Mouse (Mus musculus) heart, embryonic 15.5 days (tissue): ENCODE results near the gene Cst6. TPM values are rescaled to one million over a fixed set of nuclear protein-coding genes. Genes with fewer than 3 reads are reported as not detected.

Source experiments
- ATAC-seq: fragments of 200-750 bp; cut with Nextera tagmentation; replicated peaks from 2 replicates; pipeline ENCODE4 v1.8.0; 2017; ENCODE audit warnings: low read depth, moderate TSS enrichment; ENCODE audit not compliant: insufficient number of reproducible peaks, insufficient read depth, low FRiP score
- H3K27ac ChIP-seq: fragments of 300-500 bp; sonication (generic); 2 replicates; pipeline ENCODE4 v1.5.1; 2015; ENCODE audit warnings: mild to moderate bottlenecking, inconsistent platforms
- H3K27me3 ChIP-seq: fragments of 300-500 bp; sonication (generic); 2 replicates; pipeline ENCODE4 v1.6.1; 2015; ENCODE audit warnings: inconsistent platforms
- H3K36me3 ChIP-seq: fragments of 300-500 bp; sonication (generic); 2 replicates; pipeline ENCODE4 v1.6.1; 2015; ENCODE audit warnings: mild to moderate bottlenecking, inconsistent platforms
- H3K4me1 ChIP-seq: fragments of 300-500 bp; sonication (generic); replicated peaks from 2 replicates; pipeline ENCODE4 v1.6.1; 2015; ENCODE audit warnings: inconsistent platforms
- H3K4me2 ChIP-seq: fragments of 300-500 bp; sonication (generic); 2 replicates; pipeline ENCODE4 v1.6.1; 2015; ENCODE audit warnings: inconsistent platforms, mild to moderate bottlenecking, moderate library complexity
- H3K4me3 ChIP-seq: fragments of 300-500 bp; sonication (generic); 2 replicates; pipeline ENCODE4 v1.5.1; 2015; ENCODE audit warnings: mild to moderate bottlenecking, inconsistent platforms
- H3K9ac ChIP-seq: fragments of 300-500 bp; sonication (generic); 2 replicates; pipeline ENCODE4 v1.6.1; 2015; ENCODE audit warnings: mild to moderate bottlenecking, inconsistent platforms
- H3K9me3 ChIP-seq: fragments of 300-500 bp; sonication (generic); replicated peaks from 2 replicates; pipeline ENCODE4 v1.6.1; 2016; ENCODE audit warnings: inconsistent platforms
- WGBS: fragments of 180-500 bp; shearing (Covaris S2); methylation state at CpG from one replicate; pipeline ENCODE4 v1.1.7; 2015; ENCODE audit warnings: mixed read lengths; 5-methylcytosine and 5-hydroxymethylcytosine counted together
- polyA plus RNA-seq: library from polyadenylated mRNA; unstranded; fragments of >200 nt; fragmentation: Nextera tagmentation; extraction: Ambion mirVana; gene quantifications from 2 replicates; pipeline ENCODE4 v1.2.1, GENCODE M21; 2015

The Cst6 gene
- polyA plus RNA-seq, 1 experiment from 2014 or later = 1.4 TPM

DNA sequence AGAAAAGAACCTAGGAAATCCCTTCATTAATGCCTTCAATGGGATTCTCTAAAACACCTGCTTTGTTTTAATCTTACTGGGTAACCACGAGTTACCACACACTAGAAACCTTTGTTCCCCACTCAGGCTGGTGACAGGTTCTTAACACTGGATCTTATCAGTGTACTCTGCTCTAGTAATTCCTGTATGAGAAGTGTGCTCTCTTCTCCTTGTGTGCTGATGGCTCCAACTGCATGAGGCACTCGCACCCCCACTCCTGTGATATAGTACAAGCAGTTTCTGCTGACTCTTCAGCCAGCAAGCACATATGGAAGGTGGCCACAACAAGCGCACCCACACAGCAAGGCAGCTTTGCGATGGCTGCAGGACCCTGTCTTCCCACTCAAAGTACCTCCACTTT lies 24.8 kb upstream of the Cst6 start:
- 66% methylated on average over 4 of the region's 4 CpGs for WGBS
- ATAC-seq = no peak
- H3K27ac ChIP-seq = no peak overlapping the region
- H3K27me3 ChIP-seq = no peaks in the 10 kb centered on the region
- H3K9ac ChIP-seq = no peak overlapping the region
- peaks cover 48% of the 10 kb centered on the region for H3K36me3 ChIP-seq
- no peak overlapping the region for H3K4me2 ChIP-seq
- no peaks in the 10 kb centered on the region for H3K9me3 ChIP-seq
- H3K4me3 ChIP-seq = no peak overlapping the region
- H3K4me1 ChIP-seq = no peaks in the 10 kb centered on the region

DNA sequence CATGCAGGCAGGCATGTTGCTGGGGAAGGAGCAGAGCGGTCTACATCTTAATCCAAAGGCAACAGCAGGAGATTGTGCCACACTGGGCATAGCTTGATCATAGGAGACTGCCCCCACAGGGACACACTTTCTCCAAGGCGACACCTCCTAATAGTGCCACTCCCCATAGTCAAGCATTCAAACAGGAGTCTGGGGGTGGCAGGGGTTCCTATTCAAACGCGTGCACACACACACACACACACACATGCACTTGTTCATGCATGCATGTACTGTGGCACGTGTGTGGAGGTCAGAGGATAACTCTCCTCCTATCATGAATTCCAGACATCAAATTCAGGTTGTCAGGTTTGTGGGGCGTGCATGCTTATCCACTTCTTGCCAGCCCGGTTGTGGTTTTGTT lies 23.4 kb upstream of the Cst6 start:
- H3K27ac ChIP-seq = no peak overlapping the region
- H3K9me3 ChIP-seq = no peaks in the 10 kb centered on the region
- ATAC-seq = no peak
- no peak overlapping the region for H3K4me3 ChIP-seq
- no peaks in the 10 kb centered on the region for H3K27me3 ChIP-seq
- no peak overlapping the region for H3K9ac ChIP-seq
- peaks cover 43% of the 10 kb centered on the region for H3K36me3 ChIP-seq
- H3K4me2 ChIP-seq = no peak overlapping the region
- H3K4me1 ChIP-seq = peaks cover 8% of the 10 kb centered on the region
- WGBS = 93% methylated on average over 7 of the region's 7 CpGs

DNA sequence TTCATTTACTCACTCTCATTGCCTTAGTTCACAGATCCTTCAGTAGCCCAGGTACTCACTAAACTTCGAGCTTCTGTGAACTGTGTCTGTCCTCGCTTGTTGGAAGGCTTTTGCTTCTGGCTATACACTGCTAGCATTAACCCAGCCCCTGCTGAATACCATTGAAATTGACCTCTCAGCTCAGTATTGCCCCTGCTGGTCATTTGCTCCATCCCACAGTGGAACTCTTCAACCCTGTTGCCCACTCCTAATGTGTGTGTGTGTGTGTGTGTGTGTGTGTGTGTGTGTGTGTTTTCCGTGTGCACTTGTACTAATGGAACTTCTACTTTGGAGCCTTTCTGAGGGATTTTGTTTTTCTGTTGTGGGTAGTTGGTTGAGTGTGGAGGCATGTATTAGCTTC lies 21.6 kb upstream of the Cst6 start:
- Histone ChIP-seq H3K9me3 (no peaks in the 10 kb centered on the region), H3K27ac (no peak overlapping the region), H3K4me1 (peaks cover 12% of the 10 kb centered on the region), H3K9ac (no peak overlapping the region), H3K27me3 (no peaks in the 10 kb centered on the region), H3K4me3 (no peak overlapping the region), H3K36me3 (peaks cover 39% of the 10 kb centered on the region), H3K4me2 (no peak overlapping the region)
- ATAC-seq = no peak
- 79% methylated on average over 3 of the region's 3 CpGs for WGBS

DNA sequence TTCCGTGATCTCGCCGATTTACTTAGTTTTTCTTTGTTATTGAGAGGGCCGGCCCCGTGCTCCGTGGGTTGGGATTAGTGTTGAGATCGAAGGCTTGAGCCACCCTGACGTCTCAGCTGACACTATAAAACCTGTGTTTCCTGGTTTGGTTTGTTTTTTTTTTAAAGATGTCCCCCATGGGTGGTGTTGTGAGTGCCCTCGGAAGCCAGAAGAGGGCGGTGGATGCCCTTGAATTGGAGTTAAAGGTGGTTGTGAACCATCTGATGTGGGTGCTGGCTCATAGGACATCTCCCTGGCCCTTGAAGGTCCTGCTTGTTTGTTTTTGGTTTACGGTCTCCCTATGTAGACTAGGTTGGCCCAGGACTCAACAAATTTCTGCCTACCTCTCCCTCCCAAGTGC lies 18.1 kb upstream of the Cst6 start:
- Histone ChIP-seq H3K36me3 (peaks cover 51% of the 10 kb centered on the region), H3K9ac (peak overlapping the region; percentile 80), H3K27me3 (no peaks in the 10 kb centered on the region), H3K4me2 (peak overlapping the region; percentile 80), H3K4me3 (peak overlapping the region; percentile 90), H3K27ac (peak overlapping the region; percentile 96), H3K9me3 (no peaks in the 10 kb centered on the region), H3K4me1 (peaks cover 23% of the 10 kb centered on the region)
- 10% methylated on average over 11 of the region's 11 CpGs for WGBS
- no peak for ATAC-seq

DNA sequence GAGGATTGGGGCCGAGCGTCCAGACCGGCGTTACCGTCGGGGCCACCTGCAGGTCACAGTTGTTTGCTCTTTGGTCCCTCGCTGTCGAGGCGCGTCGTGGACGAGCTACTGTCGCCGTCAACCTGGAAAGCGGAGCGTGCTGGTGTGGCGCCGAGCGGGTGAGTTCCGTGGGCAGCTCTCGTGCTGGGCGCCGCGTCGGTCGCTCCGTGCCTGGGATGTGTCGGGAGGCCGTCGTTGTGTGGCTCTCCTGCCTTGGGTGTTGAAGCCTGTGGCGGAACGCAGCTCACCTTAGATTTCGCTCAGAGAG lies 17.6 kb upstream of the Cst6 start, which contains the start of gene Banf1:
Gene Banf1, minus strand, starts transcription at position 116 of the 307 bp plus-strand sequence.
- Histone ChIP-seq H3K9ac (peak within 1 kb of the TSS; percentile 80), H3K4me3 (peak within 1 kb of the TSS; percentile 90), H3K4me2 (peak within 1 kb of the TSS; percentile 80), H3K4me1 (peaks cover 23% of the 10 kb centered on the region), H3K9me3 (no peaks in the 10 kb centered on the region), H3K36me3 (peaks cover 46% of the 10 kb centered on the region), H3K27me3 (no peaks in the 10 kb centered on the region), H3K27ac (peak within 1 kb of the TSS; percentile 96)
- 0% methylated on average over 33 of the region's 33 CpGs for WGBS
- peak; percentile 6 for ATAC-seq

DNA sequence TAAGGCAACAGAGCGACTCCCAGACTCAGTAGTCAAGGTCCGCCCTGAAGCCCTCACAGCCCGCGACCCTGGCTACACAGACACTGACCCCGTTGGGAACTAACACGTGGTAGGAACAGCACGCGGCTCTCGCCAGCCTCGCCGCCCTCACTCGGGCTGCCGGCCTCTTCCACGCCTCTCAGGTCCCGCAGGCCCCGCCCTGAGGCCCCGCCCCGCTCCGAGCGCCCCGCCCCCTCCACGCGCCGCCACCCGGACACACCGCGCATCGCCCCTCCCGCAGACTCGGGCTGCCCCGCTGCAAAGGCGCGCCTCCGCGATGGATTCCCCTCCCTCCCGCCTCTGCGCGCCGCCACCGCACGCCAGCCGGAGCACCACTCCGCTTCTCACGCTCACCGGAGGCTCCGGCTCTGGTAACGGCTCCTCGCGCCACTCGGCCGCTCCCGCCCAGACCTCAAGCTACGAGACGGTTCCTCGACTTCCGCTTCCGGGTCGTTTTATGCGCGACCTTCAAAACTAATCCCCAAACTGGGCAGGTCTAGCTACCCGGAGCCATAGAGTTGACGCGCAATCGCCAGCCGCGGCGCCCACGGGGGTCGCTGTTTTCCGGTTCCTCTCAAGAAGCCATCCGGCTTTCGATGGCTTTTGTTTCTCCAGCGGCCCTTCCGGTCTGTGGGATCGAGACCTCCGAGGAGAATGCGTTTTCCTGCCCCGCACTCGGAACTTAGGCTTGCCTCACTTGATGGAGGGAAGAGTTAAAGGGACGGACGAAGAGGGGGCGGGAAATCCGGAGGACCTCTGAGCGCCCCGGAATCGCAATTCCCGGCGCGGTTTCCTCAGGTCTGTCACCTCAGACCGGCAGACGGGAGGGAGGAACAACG lies 17.0 kb upstream of the Cst6 start, which contains the start of gene Eif1ad:
Gene Eif1ad, plus strand, starts transcription at position 567 of the 878 bp plus-strand sequence.
- ATAC-seq = peak; percentile 93
- Histone ChIP-seq H3K9ac (peak within 1 kb of the TSS; percentile 80), H3K4me3 (peak within 1 kb of the TSS; percentile 90), H3K27ac (peak within 1 kb of the TSS; percentile 96), H3K9me3 (no peaks in the 10 kb centered on the region), H3K36me3 (peaks cover 41% of the 10 kb centered on the region), H3K4me2 (peak within 1 kb of the TSS; percentile 80), H3K4me1 (peaks cover 27% of the 10 kb centered on the region), H3K27me3 (no peaks in the 10 kb centered on the region)
- under 1% methylated on average over 91 of the region's 92 CpGs for WGBS

DNA sequence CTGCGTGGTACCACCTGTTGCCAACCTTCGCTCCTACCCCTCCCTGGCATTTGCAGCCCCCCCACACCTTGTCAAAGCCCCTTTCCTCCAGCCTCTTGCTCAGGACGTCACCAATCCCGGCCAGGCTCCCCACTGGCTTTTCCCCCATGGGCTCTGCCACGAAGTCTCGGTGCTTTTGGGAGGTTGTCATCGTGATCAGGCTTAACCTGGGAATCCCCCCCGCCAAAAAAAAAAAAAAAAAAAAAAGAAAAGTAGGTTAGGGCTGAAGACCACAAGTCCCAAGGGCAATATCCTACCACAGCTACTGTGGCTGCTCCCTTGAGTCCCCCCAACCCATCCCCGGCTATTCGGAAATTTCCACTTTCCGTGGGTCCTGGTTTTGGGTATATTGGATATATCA lies 16.4 kb upstream of the Cst6 start:
- H3K9me3 ChIP-seq = no peaks in the 10 kb centered on the region
- WGBS = 18% methylated on average over 11 of the region's 11 CpGs
- H3K36me3 ChIP-seq = peaks cover 39% of the 10 kb centered on the region
- peak overlapping the region; percentile 96 for H3K27ac ChIP-seq
- no peaks in the 10 kb centered on the region for H3K27me3 ChIP-seq
- H3K4me2 ChIP-seq = peak overlapping the region; percentile 80
- peaks cover 32% of the 10 kb centered on the region for H3K4me1 ChIP-seq
- H3K9ac ChIP-seq = peak overlapping the region; percentile 80
- ATAC-seq = no peak
- H3K4me3 ChIP-seq = peak overlapping the region; percentile 90

DNA sequence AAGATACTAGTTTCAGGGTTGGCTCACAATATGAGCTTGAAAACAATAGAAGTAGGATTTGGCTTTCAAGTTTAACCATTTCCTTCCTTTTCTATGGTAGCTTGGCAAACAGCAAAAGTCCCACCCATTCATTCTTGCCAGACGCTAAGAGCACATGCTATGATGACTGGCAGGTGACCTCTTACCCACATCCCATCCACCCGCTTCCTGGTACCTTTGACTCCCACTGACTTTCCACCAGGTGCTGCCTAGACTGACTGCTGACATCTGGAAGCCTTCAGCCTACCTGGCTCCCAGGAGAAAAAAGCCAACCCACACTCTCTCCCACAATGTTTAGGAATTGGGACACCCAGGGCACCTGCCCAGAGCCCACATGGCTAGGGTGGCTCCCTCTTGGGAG lies 14.8 kb upstream of the Cst6 start:
- no peak for ATAC-seq

DNA sequence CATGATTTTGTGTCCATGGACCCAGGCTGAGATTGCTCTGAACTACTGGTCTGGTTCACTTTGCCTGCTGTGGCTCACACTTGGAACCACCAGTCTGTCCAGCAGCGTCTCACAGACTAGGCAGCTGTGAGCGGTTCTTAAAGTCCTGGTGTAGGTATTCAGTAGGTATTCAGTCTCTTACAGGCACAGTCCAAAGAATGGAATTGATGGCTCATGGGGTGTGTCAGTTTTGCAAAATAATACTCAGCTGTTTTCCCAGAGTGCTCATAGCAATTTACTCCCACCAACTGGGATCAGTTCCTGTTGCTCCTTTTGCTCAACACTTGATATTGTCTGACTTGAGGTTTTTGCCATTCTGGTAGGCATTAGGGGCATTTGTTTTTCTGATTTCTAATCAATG lies 12.8 kb upstream of the Cst6 start:
- H3K36me3 ChIP-seq = peaks cover 13% of the 10 kb centered on the region; the same call in 1 of the 2 replicates
- H3K27me3 ChIP-seq = no peaks in the 10 kb centered on the region
- 80% methylated on average over 2 of the region's 2 CpGs for WGBS
- no peak for ATAC-seq
- no peaks in the 10 kb centered on the region for H3K9me3 ChIP-seq
- H3K4me3 ChIP-seq = no peak overlapping the region
- H3K27ac ChIP-seq = no peak overlapping the region
- no peak overlapping the region for H3K9ac ChIP-seq
- peaks cover 19% of the 10 kb centered on the region for H3K4me1 ChIP-seq
- H3K4me2 ChIP-seq = no peak overlapping the region

More for the DNA sequence above, 14.8 kb upstream of the Cst6 start:
- 67% methylated on average over 2 of the region's 2 CpGs for WGBS
- Histone ChIP-seq H3K36me3 (peaks cover 23% of the 10 kb centered on the region), H3K9ac (no peak overlapping the region), H3K9me3 (no peaks in the 10 kb centered on the region), H3K4me3 (no peak overlapping the region), H3K27me3 (no peaks in the 10 kb centered on the region), H3K27ac (no peak overlapping the region), H3K4me2 (no peak overlapping the region), H3K4me1 (peaks cover 32% of the 10 kb centered on the region)

DNA sequence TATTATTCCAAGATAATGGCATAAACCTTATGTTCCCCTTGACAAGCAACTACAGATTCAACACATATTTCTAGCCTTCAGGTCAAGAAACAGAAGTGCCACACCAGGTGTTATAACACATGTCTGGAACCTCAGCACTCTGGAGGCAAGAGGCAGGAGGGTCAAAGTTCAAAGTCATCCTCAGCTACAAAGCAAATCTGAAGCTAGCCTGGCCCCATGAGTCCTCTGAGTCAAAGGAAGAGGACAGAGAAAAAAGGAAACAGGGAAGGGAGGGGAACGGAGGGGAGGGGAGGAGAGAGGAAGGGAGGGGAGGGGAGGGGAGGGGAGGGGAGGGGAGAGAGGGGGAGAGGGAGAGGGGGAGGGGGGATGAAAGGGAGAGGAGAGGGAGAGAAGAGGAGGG lies 6.7 kb upstream of the Cst6 start:
- Histone ChIP-seq H3K27me3 (no peaks in the 10 kb centered on the region), H3K27ac (no peak overlapping the region), H3K9ac (no peak overlapping the region), H3K36me3 (no peaks in the 10 kb centered on the region), H3K4me2 (no peak overlapping the region), H3K4me3 (no peak overlapping the region), H3K4me1 (peaks cover 2% of the 10 kb centered on the region; the same call in 1 of the 2 replicates), H3K9me3 (no peaks in the 10 kb centered on the region)
- WGBS = no CpG with 5 or more reads among the region's 1 CpGs
- no peak for ATAC-seq

DNA sequence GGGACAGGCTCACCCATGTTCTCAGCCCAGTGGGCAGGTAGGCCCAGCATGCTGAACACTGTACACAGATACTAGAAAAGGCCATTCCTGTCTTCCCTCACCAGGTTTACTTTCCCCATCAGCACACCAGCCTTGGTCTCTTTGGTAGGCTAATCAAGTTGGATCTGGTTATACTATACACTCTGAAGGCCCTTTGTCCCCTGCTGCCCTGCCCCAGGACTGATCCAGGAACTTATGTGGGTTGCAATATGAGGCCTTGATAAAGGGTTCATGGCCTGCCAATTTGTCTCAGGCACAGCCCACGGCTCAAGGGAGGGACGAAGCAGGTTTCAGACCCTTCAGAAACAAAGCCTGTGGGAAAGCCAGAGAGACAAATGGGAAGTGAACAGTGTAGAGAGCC lies 4.2 kb upstream of the Cst6 start:
- Histone ChIP-seq H3K36me3 (no peaks in the 10 kb centered on the region), H3K4me1 (peaks cover 6% of the 10 kb centered on the region; the same call in 1 of the 2 replicates), H3K4me3 (no peak overlapping the region), H3K4me2 (no peak overlapping the region), H3K27me3 (0 out of 2 replicates have a peak, but pooled peaks cover 3% of the 10 kb centered on the region), H3K27ac (no peak overlapping the region), H3K9me3 (no peaks in the 10 kb centered on the region), H3K9ac (no peak overlapping the region)
- ATAC-seq = no peak
- 75% methylated on average over 2 of the region's 2 CpGs for WGBS
